Mouse (Mus musculus) fibroblast of lung, adult 2 months (primary cell): ENCODE results near the gene 1700025G04Rik.

Experiments used
- DNase-seq: peaks from one replicate; pipeline ENCODE4 v3.0.0-alpha.2; 2011; ENCODE audit warnings: low read depth

The 1700025G04Rik gene

DNA sequence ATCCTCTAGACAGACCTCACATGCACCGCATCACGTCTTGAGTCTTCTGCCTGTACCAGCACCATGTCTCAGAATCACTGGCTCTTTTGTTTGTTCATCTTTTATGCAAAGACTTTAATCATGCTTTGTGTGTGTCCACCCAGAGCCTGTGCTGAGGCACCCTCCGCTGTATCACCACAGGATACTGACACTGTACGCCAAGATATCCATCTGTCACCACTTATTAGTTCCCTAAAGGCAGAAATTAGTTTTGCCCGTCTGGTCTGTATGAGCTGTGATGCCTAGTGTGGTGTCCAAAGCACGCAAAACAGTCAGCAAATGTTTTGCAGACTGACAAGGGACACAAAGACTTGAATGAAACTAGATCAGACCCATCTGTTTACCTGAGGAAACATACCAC is 95.7 kb downstream of the 1700025G04Rik start:
- DNase-seq = no peak

DNA sequence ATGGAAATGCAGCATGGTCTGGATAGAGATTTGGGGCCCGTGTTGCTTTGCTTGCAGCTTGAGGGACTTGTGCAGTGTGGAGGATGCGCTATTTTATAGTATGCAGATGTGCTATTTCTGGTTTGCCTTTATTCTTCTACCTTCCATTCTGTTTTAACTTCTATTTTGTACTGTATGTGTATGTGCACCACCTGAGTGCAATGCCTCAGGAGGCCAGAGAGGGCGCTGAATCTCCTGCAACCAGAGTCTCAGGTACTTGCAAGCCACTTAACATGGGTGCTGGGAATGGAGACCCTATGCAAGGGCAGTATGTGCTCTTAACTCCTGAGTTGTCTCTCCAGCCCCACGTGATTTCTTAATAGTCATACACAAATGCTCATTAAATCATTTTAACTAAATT is 98.4 kb downstream of the 1700025G04Rik start:
- DNase-seq = no peak

DNA sequence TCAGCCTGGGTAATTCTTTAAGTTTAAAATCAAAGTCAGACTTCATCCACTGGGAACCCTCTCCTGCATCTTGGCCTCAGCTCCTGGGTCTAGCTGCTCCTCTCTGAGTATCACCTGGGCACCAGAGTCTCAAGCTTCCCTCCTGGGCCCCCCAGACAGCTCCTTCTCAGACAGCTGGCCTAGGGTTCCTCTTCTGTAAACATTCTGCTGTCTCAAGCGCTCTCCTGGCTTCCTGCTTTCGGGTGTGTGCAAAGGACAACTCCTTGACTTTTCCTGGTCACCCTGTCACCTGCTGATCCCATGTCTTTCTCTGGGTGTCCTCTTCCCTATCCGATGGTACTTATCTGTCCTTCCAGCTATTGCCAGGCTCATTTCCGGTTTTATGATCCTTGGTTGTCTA is 99.3 kb downstream of the 1700025G04Rik start:
- no peak for DNase-seq

DNA sequence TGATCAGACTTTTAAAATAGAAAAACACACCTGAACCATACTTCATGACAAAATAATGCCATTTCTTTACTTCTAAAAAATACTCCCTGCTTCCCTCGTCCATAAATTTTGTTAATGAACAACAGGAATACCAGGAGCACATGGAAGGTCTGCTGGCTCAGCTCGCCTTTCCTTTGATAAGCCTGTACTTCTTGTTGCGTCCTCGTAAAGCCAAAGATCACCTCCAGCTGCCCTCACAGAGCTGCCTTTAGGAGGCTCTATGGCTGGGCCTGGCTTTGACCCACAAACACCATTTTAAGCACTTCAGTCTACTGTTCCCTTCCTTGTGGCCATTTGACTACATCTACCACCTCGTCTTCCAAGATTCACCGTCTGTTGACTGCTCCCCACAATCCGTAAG is 101.2 kb downstream of the 1700025G04Rik start:
- DNase-seq = no peak

DNA sequence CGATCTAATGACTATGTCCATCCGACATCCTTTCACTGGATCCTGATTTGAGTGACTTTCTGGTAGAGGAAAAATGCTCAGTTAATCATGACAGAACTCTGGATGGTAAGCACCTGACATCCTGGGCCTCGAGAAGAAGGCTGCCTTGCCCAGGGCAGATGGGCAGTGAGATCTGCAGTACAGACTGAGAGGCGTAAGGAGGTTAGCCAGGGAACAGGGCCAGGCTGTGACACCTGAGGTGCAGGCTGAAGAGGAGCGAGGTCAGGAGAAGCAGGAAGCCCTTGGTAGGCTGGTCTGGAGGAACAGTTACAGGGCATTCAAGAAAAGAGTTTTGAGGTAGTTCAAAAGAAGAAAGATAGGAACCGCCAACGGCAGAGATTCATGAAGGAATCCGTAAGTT is 101.9 kb downstream of the 1700025G04Rik start:
- DNase-seq = no peak

GRCm38 (mm10) chr1:151986024-151986778 is 103.7 kb downstream of the 1700025G04Rik start:
- no peak for DNase-seq

GRCm38 (mm10) chr1:151985056-151985455 is 104.9 kb downstream of the 1700025G04Rik start:
- DNase-seq = no peak

- no peak for DNase-seq
These were observed 105.9 kb downstream of the 1700025G04Rik start for GRCm38 (mm10) chr1:151983991-151984390.

GRCm38 (mm10) chr1:151980498-151980897 is 109.4 kb downstream of the 1700025G04Rik start:
- DNase-seq = no peak

DNA sequence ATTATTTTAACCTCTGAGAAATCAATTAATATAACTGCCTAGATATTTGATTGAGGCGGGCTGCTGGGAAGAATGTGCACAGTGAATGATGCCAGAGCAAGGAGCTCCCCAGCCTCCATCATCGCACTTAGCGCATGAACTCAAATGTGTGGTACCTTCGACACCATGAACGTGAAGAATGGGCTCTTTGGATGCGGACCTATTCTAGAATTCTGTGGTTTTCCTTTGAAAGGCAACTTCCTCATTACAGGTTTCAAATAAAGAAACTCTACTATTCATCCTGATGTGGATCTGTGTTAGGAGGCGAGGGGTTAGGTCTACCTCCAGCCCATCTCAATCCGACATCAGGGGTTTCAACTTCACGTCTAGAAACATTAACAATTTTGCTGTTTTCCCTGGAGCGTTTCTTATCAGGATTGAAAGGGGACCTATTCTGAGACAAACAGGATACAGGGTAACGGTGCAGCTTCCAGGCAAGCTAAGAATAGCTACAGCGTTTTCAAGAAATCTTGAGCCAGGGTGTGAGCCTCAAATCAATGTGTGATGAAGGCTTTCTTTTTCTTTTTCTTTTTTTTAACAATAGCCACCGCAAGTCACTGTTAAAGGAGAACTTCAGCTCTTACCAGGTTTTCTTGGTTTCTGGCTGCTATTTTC is 110.0 kb downstream of the 1700025G04Rik start:
- no peak for DNase-seq

DNA sequence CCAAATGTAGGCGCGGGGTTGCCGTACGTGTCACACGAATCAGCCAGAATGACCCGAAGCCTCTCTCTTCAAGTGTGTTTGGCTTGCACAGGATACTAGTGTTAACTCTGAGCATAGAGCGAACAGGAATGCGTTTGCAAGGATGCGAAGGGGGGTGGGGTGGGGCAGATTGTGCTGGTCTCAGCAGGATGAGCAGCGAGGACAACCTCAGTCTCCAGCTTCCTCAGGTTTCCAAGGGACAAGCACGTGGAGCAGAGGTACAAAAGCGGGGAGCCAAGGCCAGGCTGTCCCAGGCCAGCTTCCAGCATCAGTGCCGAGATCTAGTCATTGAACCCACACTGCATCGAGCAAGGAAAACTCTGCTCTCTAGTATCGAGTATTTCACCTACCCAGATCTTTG is 111.2 kb downstream of the 1700025G04Rik start:
- DNase-seq = no peak

DNA sequence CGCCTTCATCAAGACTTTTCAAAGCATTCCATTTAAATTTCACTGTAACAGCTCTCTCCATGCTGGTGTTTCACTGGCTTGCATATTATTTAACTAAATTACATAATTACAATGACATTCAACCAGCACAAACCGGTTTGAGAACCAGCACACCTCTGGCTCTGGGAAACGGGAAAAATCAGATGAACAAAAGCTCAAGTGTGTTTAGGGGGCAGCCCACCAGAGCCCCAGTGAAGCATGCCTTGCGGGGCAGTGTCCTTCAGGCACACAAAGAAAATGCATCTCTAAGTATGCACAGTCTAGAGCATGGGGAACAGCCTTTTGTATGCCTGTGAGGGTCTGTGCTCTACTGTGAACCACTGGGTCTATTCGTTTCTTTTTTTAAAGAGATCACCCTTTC is 112.3 kb downstream of the 1700025G04Rik start:
- DNase-seq = no peak

GRCm38 (mm10) chr1:151976850-151977249 is 113.1 kb downstream of the 1700025G04Rik start:
- no peak for DNase-seq

- DNase-seq = no peak
These were observed 114.2 kb downstream of the 1700025G04Rik start for GRCm38 (mm10) chr1:151975418-151976379.

GRCm38 (mm10) chr1:151974887-151975286 is 115.0 kb downstream of the 1700025G04Rik start:
- no peak for DNase-seq

DNA sequence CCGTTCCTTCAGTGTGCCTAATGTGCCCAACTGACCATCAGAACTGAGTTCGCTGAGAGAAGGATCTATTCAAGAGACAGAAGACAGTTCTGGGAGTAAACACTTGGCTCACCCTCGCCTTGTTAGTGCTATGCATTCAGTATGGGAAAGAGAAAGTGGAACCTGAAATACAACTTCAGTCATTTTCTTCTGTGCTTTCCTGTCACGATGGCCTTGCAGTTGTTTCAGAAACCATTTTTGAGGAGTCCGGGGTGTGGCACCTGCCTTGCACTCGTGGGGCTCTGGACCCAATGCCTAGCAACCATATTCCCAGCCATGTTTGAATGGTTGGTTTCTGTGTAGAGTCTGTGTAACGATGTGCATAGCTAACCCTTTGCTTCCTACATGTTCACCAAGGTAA is 115.5 kb downstream of the 1700025G04Rik start:
- DNase-seq = no peak

DNA sequence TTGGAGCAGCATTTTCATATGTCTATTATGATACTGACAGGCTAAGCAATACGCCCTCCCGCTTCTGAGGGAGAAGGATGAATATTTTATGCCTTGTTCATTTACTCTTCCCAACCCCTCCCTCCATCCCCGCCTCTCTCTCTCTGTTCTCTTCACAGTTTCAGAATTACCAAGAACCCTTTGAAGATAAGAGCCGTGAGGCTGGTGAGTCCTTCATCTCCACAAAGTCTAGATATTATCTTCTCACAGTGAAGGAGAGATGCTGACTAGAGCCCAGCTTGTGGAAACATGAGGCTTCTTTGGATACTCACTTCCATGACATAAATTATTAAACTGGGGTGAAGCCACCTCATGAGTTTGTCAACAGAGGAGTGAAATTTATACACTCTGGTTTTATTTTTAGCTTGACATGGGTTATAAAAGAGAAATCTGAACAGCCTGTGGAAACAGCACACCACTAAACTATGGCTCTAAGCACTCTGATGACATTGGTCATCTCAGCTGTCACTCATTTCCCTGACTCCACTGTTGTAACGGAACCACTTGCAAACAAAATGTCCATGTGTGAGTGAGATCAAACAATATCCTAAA is 116.7 kb downstream of the 1700025G04Rik start:
- DNase-seq = no peak

GRCm38 (mm10) chr1:151971581-151971980 is 118.3 kb downstream of the 1700025G04Rik start:
- DNase-seq = no peak

- no peak for DNase-seq
These were observed 121.8 kb downstream of the 1700025G04Rik start for GRCm38 (mm10) chr1:151968126-151968525.

- no peak for DNase-seq
These were observed 125.1 kb downstream of the 1700025G04Rik start for GRCm38 (mm10) chr1:151964811-151965210.

GRCm38 (mm10) chr1:151963248-151963647 is 126.7 kb downstream of the 1700025G04Rik start:
- DNase-seq = no peak

GRCm38 (mm10) chr1:151962078-151962477 is 127.8 kb downstream of the 1700025G04Rik start:
- no peak for DNase-seq
